Mouse (Mus musculus): ENCODE data around the gene Trrap.

Trrap gene

GRCm38 (mm10) chr5:144786464-144786863, 18.9 kb downstream of the Trrap start:
- DNase-seq, result no peak

GRCm38 (mm10) chr5:144793374-144793773, 25.8 kb downstream of the Trrap start:
- DNase-seq, result no peak

GRCm38 (mm10) chr5:144794687-144795086, 27.2 kb downstream of the Trrap start:
- peak; percentile 37 to 55 for DNase-seq

GRCm38 (mm10) chr5:144797116-144797515, 29.6 kb downstream of the Trrap start:
- no peak for DNase-seq

- DNase-seq, result no peak
These were observed 35.5 kb downstream of the Trrap start for GRCm38 (mm10) chr5:144803066-144803465.

GRCm38 (mm10) chr5:144804181-144804580, 36.6 kb downstream of the Trrap start:
- no peak for DNase-seq

- no peak for DNase-seq
These were observed 39.4 kb downstream of the Trrap start for GRCm38 (mm10) chr5:144806931-144807330.

GRCm38 (mm10) chr5:144828365-144829102, 61.0 kb downstream of the Trrap start:
- DNase-seq, result peak; percentile 76 to 78

GRCm38 (mm10) chr5:144829631-144830030, 62.1 kb downstream of the Trrap start:
- no peak for DNase-seq

GRCm38 (mm10) chr5:144831840-144832469, 64.4 kb downstream of the Trrap start:
- DNase-seq, result no peak

- peak; percentile 25 to 44 for DNase-seq
These were observed 68.6 kb downstream of the Trrap start for GRCm38 (mm10) chr5:144836100-144836499.

- DNase-seq, result peak; percentile 83 to 90
These were observed 77.8 kb downstream of the Trrap start for GRCm38 (mm10) chr5:144845352-144845751.

- DNase-seq, result peak in 1 of 2 experiments; percentile 46
These were observed 81.2 kb downstream of the Trrap start for GRCm38 (mm10) chr5:144848735-144849134.

- no peak for DNase-seq
These were observed 82.4 kb downstream of the Trrap start for GRCm38 (mm10) chr5:144849932-144850331.

GRCm38 (mm10) chr5:144851820-144852219, 84.3 kb downstream of the Trrap start:
- DNase-seq, result no peak

- no peak for DNase-seq
These were observed 86.4 kb downstream of the Trrap start for GRCm38 (mm10) chr5:144853931-144854330.

GRCm38 (mm10) chr5:144855936-144856335, 88.4 kb downstream of the Trrap start:
- no peak for DNase-seq

GRCm38 (mm10) chr5:144858527-144858926, 91.0 kb downstream of the Trrap start:
- no peak for DNase-seq

GRCm38 (mm10) chr5:144859284-144859683, 91.8 kb downstream of the Trrap start:
- DNase-seq, result no peak

- no peak for DNase-seq
These were observed 93.4 kb downstream of the Trrap start for GRCm38 (mm10) chr5:144860913-144861312.

GRCm38 (mm10) chr5:144866923-144867322, 99.4 kb downstream of the Trrap start:
- DNase-seq, result no peak

GRCm38 (mm10) chr5:144869466-144869865, 101.9 kb downstream of the Trrap start:
- no peak for DNase-seq

GRCm38 (mm10) chr5:144870782-144871181, 103.2 kb downstream of the Trrap start:
- DNase-seq, result no peak

- no peak for DNase-seq
These were observed 104.2 kb downstream of the Trrap start for GRCm38 (mm10) chr5:144871775-144872174.
